Mouse (Mus musculus): ENCODE results near the gene Adamtsl1.

Gene Adamtsl1

DNA sequence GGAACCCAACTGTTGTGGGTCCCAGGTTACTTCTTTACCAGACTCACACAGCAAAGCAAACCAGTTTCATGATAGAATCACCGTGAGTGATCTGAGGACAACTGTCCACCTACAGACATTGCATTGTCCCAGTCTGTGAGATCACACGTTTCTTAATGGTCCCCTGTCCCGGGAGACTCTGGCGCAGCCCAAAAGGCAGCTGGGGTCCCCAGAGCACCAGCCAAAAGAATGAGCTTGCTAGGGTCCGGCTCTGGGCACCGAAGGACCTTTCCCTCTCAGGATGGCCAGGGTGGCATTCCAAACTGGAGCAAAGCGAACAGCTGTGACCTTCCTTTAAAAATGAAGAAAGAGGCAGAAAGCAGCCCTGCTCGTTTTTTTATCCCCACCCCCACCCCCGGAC is at the start of gene Adamtsl1:
TSS of gene Adamtsl1 (plus strand) at position 381 of the 400 bp plus-strand sequence.
- in situ Hi-C loops (cut with MseI, MboI) = no loop called here

DNA sequence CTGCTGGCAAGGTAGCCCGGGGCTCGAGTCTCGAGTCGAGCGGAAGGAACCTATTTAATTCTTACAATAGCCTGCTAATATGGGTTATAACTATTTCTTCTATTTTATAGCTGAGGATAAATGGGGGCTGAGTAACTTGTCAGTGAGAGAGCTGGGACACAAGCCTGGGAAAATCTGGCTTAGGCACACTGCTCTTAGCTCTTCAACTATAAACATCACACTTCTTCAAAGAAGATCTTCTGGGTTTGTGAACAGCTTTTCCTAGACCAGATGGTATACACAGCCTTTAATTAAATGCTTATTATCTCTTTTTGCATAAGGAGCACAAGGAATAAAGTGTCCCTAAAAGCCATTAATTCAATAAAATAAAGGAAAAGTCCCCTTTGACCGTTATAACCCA is 30.4 kb upstream of the Adamtsl1 start:
- in situ Hi-C loops (cut with MseI, MboI) = no loop called here

DNA sequence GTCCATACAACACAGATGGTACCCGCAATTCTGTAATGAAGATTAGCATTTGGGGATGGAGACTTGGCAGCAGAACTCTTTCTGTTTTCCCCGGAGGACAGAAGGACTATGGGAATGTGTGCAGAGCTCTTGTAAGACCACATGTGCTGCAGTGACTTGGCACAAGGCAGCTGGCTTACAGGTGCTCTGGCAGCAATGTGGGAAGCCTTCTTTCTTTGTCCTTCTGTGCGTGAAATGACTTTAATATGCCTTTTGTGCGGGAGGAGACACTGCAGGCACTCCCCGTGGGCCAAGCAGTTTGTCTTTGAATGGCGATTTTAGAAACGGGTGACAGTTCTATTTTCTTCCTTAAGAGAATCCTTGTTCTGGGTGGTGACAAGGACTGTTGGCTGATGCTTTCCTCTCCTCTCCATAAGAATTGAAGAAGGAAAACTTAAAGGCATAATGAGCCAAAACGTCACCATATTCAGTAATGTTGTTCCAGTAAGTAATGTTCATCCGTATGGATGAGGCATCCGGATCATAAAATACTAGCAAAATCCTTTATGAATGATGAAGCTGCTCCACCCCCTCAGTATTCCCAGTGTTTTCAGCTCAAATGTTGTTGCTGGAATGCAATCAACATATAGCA is 27.5 kb upstream of the Adamtsl1 start:
- in situ Hi-C loops (cut with MseI, MboI) = no loop called here

DNA sequence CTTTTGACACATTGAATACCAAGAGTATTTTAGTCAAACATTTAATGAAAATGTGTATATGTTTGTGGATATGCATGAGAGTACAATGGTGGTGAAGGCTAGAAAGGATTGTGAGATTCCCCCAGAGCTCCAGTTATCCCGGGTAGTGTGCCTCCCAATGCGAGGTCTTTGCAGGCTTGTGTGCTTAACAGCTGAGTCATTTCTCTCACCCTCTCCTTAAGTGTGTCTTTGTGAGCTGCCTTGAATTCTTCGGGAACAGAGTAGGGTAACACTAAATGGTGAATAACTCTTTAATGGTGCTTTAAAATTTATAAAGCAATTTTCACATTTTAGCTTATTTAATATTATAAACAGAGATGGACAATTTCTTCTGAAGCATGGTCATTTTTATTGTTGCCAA is 8.3 kb upstream of the Adamtsl1 start:
- in situ Hi-C loops (cut with MseI, MboI) = no loop called here

- in situ Hi-C loops (cut with MseI, MboI) = no loop called here
Measured at GRCm38 (mm10) chr4:85506976-85507375, 7.0 kb upstream of the Adamtsl1 start.

DNA sequence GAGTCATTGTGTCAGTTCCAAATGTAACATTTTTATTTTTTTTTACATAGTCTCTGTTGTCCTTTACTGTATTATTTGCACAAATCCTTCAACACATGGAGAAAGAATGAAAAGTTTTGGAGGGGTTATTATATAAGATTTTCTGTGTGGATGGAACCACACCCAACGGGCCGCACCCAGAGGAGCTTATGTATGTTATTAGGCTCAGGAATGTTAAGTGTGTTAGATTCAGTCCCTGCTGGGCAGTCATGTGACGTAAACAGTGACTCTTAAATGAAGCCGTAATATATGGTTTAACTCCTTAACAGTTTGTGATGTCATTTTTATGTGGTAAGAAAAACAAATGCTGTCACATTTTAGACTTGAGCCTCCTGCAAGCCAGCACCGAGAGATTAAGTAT is 6.5 kb upstream of the Adamtsl1 start:
- in situ Hi-C loops (cut with MseI, MboI) = no loop called here

- in situ Hi-C loops (cut with MseI, MboI) = no loop called here
Measured at GRCm38 (mm10) chr4:85513288-85513687, 684 bp upstream of the Adamtsl1 start.

- in situ Hi-C loops (cut with MseI, MboI) = no loop called here
Measured at GRCm38 (mm10) chr4:85514205-85514681, 271 bp downstream of the Adamtsl1 start.

- in situ Hi-C loops (cut with MseI, MboI) = no loop called here
Measured at GRCm38 (mm10) chr4:85526966-85527566, 13.1 kb downstream of the Adamtsl1 start.

DNA sequence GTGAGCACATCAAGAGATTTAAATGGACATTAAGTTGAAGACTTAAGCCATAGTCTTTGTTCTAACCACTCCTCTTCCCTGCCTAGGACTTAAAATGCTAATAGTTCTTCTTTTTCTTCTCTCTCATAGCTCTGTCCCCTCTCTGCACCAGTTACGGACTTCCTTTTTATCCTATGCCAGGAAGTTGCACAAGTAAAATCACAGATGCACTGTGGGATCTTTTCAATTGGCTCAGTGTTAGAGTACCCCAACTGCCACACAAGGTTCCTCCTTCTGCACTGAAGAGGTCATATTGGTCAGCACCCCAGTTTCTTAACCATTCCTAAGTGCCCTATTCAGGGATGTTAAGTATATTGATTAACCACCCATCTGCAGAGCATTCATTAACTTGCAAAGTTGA is 15.9 kb downstream of the Adamtsl1 start:
- in situ Hi-C loops (cut with MseI, MboI) = no loop called here

- in situ Hi-C loops (cut with MseI, MboI) = no loop called here
Measured at GRCm38 (mm10) chr4:85539677-85540076, 25.7 kb downstream of the Adamtsl1 start.

GRCm38 (mm10) chr4:85543221-85543620 is 29.2 kb downstream of the Adamtsl1 start:
- in situ Hi-C loops (cut with MseI, MboI) = no loop called here

GRCm38 (mm10) chr4:85554696-85555095 is 40.7 kb downstream of the Adamtsl1 start:
- in situ Hi-C loops (cut with MseI, MboI) = no loop called here

DNA sequence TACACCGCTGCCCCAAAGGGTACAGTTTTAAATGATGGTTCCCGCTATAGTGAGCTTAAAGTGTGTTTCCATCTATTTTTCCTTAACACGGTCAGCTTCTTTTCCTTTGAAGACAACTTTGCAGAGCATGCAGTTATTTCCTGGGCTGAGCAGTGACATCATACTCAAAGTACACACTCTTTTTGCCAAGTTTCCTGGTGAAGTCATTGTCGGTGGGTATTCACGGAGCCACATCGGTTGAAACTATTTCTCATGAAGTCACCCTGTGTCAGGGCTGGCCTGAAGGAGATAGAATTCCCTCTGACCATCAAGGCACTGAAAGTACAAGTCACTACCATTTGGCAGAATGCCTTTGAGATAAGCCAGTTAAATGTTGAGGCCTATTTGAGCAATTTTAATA is 45.8 kb downstream of the Adamtsl1 start:
- in situ Hi-C loops (cut with MseI, MboI) = no loop called here

DNA sequence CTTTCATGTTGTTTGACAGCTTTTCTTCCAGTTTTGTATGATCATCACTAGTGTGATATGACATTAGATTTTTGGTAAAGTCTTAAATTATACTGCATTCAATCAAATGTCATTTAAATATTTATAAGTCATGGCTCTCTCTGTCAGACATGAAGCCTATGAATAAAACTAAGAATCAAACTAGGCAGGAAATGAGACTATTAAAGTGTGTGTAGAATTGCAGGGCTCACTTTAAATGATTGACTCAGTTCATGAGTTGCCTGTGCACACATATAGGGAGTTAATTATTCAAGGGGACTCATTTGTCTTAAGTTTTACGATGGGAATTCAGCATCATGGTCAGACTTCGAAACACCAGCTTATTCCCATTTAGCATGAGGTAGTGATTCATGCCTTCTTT is 71.5 kb downstream of the Adamtsl1 start:
- in situ Hi-C loops (cut with MseI, MboI) = no loop called here

DNA sequence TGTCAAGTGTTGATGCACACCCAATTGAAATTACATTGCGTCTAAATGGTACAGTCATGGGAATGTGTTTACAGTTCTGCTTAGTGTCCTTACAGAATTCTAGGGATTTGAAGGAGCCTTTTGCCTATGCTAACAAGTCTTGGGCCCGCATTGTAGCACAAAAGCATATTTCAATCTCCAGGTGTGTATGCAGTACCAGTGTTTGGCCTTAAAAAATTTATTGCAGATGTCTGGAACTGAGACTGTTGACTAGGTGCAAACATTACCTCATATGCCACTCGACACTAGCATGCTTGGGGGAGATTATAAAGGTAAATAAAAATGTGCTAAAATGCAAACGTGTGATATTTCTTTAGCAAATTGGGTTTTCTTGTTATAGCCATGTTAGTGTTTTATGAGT is 75.0 kb downstream of the Adamtsl1 start:
- in situ Hi-C loops (cut with MseI, MboI) = no loop called here

GRCm38 (mm10) chr4:85591037-85591436 is 77.1 kb downstream of the Adamtsl1 start:
- in situ Hi-C loops (cut with MseI, MboI) = no loop called here

DNA sequence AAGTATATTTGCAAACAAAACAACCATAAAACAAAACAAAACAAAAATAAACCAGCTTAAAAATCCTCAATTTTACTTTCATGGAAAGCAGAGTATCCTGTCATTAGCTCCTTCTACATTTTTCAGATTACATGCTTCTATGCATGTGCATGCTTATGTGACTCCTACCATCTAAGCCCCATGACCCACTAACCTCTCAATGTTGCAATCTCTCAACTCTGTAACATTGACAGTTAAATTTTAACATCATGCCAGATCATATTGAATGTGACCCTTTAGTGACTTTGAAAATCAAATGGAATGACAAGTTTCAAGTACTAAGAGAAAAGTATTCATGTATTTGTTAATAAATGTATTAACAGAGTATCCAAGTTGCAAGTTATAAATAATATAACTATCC is 80.2 kb downstream of the Adamtsl1 start:
- in situ Hi-C loops (cut with MseI, MboI) = no loop called here

- in situ Hi-C loops (cut with MseI, MboI) = no loop called here
Measured at GRCm38 (mm10) chr4:85613331-85613730, 99.4 kb downstream of the Adamtsl1 start.

DNA sequence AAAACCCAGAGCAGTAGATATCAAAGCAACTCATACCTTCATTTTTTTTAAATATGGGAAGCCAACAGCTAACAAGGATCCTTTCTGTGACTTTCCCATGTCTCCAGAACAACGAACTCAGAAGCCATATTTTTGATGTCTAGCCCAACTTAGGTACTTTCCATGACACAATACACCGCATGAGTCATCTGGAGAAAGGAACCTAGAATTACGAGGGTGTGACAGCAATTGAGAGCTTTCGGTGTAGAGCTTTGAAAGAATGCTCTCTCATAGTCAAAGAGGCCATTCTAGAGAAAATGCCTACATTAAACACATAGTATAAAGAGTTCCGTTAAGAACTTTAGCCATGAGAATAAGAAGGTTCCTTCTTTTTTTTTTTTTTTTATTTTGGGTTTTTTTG is 104.8 kb downstream of the Adamtsl1 start:
- in situ Hi-C loops (cut with MseI, MboI) = no loop called here

- in situ Hi-C loops (cut with MseI, MboI) = no loop called here
Measured at GRCm38 (mm10) chr4:85619261-85619660, 105.3 kb downstream of the Adamtsl1 start.

DNA sequence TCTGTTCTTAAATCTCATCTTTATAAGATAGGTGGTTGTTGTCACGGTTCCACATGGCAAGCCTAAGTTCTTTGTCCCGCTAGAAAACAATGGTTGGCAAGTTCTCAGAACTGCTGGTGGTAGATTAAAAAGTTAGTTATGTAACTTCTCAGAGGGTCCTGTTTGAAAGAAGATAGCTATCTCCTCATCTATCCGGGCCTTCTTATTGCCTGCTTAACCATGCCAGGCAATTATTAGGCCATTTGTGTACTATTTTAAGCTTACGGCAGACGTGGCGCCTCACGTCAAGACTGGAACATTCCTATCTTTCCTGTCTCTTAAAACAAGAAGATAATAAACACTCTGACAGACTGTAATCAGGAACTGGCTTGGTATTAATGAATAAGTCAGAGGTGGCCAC is 115.4 kb downstream of the Adamtsl1 start:
- in situ Hi-C loops (cut with MseI, MboI) = no loop called here

DNA sequence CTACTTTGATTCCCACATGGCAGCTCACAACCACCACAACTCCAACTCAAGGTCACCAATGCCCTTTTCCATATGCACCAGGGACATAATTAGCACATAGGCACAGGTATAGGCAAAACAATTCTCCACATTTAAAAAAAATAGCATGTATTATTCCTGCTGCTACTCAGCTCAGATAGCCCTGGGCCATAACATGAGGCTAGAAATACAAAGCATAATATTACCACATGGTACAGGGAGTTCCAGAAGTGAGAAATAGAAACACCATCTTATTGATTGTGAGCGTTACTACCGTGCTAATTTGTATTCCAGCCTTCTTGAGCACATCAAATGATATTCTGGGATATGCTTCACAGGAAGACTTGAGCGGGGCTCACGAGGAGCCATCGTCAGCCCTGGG is 155.3 kb downstream of the Adamtsl1 start:
- in situ Hi-C loops (cut with MseI, MboI) = no loop called here

- in situ Hi-C loops (cut with MseI, MboI) = no loop called here
Measured at GRCm38 (mm10) chr4:85669735-85670134, 155.8 kb downstream of the Adamtsl1 start.

All from mouse trophoblast stem cell (cell line).